In genomic region chr4:99181739-99182419, GRCm38 (mm10) we compare ENCODE assay signal across 9 mouse cellular contexts. TPM values are rescaled to one million over a fixed set of nuclear protein-coding genes. Genes with fewer than 3 reads are reported as not detected.
A peak's percentile ranks its signal among the peaks of the same experiment; 100 is the strongest.
DNase-seq lines count a peak whose midpoint lies in the region; ATAC-seq lines count a peak whose summit lies in the region.
"Had no signal": no experiment of that assay in that cellular context is flagged by ENCODE, and none has a peak within 500 bp of the region (broad histone marks: within the 10 kb centered on the region; RNA-seq: fewer than 3 reads in every experiment).

No protein-coding gene starts in this region.

- H3K4me2 ChIP-seq in hindbrain, embryonic 13.5 days = no peak overlapping the region
- H3K4me2 ChIP-seq in hindbrain, embryonic 12.5 days (replicated peaks) = no peak overlapping the region
- H3K4me2 ChIP-seq in midbrain, embryonic 13.5 days (replicated peaks) = no peak overlapping the region
- H3K4me2 ChIP-seq in midbrain, embryonic 16.5 days (ENCODE audit: low read length) = no peak overlapping the region

- WGBS in hindbrain, embryonic 13.5 days = 72% methylated on average over 9 of the region's 9 CpGs
- WGBS in hindbrain, embryonic 12.5 days = 74% methylated on average over 9 of the region's 9 CpGs
- 71% methylated on average over 9 of the region's 9 CpGs for WGBS in midbrain, embryonic 13.5 days
- whole genome bisulfite sequencing in midbrain, embryonic 10.5 days = 82% methylated on average over 9 of the region's 9 CpGs
- 60% methylated on average over 9 of the region's 9 CpGs for WGBS in midbrain, embryonic 16.5 days

- 0 out of 2 replicates have a peak, but pooled peaks have one; percentile 46 for ATAC-seq in hindbrain, embryonic 13.5 days (ENCODE audit: low FRiP score)
- ATAC-seq in hindbrain, embryonic 12.5 days (ENCODE audit: low FRiP score) = no peak
- peak; percentile 59; the same call in 1 of the 2 replicates for ATAC-seq in midbrain, embryonic 13.5 days
- ATAC-seq in midbrain, embryonic 16.5 days = peak; percentile 55; the same call in 1 of the 2 replicates

- no peaks in the 10 kb centered on the region for H3K27me3 ChIP-seq in hindbrain, embryonic 13.5 days
- H3K27me3 ChIP-seq in hindbrain, embryonic 12.5 days = no peaks in the 10 kb centered on the region
- H3K27me3 ChIP-seq in midbrain, embryonic 13.5 days = no peaks in the 10 kb centered on the region
- H3K27me3 ChIP-seq in midbrain, embryonic 10.5 days (ENCODE audit: low read depth, poor library complexity, severe bottlenecking) = no peaks in the 10 kb centered on the region
- no peaks in the 10 kb centered on the region for H3K27me3 ChIP-seq in midbrain, embryonic 16.5 days (ENCODE audit: control insufficient read depth, insufficient read depth, low read depth, low read length)

- H3K4me3 ChIP-seq in hindbrain, embryonic 13.5 days = no peak overlapping the region
- no peak overlapping the region for H3K4me3 ChIP-seq in hindbrain, embryonic 12.5 days
- no peak overlapping the region for H3K4me3 ChIP-seq in midbrain, embryonic 13.5 days (replicated peaks)
- no peak overlapping the region for H3K4me3 ChIP-seq in midbrain, embryonic 10.5 days
- H3K4me3 ChIP-seq in midbrain, embryonic 16.5 days (ENCODE audit: low read depth, low read length) = no peak overlapping the region
- H3K4me3 ChIP-seq: megakaryocyte, embryonic 14.5 days had no signal

- no peak overlapping the region for H3K9ac ChIP-seq in hindbrain, embryonic 13.5 days
- no peak overlapping the region for H3K9ac ChIP-seq in hindbrain, embryonic 12.5 days
- no peak overlapping the region for H3K9ac ChIP-seq in midbrain, embryonic 13.5 days (replicated peaks)
- no peak overlapping the region for H3K9ac ChIP-seq in midbrain, embryonic 16.5 days (ENCODE audit: low read depth, low read length)

- no peaks in the 10 kb centered on the region for H3K9me3 ChIP-seq in hindbrain, embryonic 13.5 days
- no peaks in the 10 kb centered on the region for H3K9me3 ChIP-seq in hindbrain, embryonic 12.5 days (replicated peaks)
- no peaks in the 10 kb centered on the region for H3K9me3 ChIP-seq in midbrain, embryonic 13.5 days
- H3K9me3 ChIP-seq in midbrain, embryonic 10.5 days (replicated peaks) = no peaks in the 10 kb centered on the region
- H3K9me3 ChIP-seq in midbrain, embryonic 16.5 days (replicated peaks; ENCODE audit: control insufficient read depth, low read length, poor library complexity, severe bottlenecking) = no peaks in the 10 kb centered on the region
- H3K9me3 ChIP-seq: megakaryocyte, embryonic 14.5 days had no signal

- no peak overlapping the region for H3K27ac ChIP-seq in hindbrain, embryonic 13.5 days
- no peak overlapping the region for H3K27ac ChIP-seq in hindbrain, embryonic 12.5 days
- H3K27ac ChIP-seq in midbrain, embryonic 13.5 days = no peak overlapping the region
- no peak overlapping the region for H3K27ac ChIP-seq in midbrain, embryonic 10.5 days (replicated peaks)
- H3K27ac ChIP-seq in midbrain, embryonic 16.5 days (ENCODE audit: low read length) = no peak overlapping the region

- no peaks in the 10 kb centered on the region; the same call in 1 of the 2 replicates for H3K4me1 ChIP-seq in hindbrain, embryonic 13.5 days (replicated peaks)
- H3K4me1 ChIP-seq in hindbrain, embryonic 12.5 days = peaks cover 6% of the 10 kb centered on the region
- H3K4me1 ChIP-seq in midbrain, embryonic 13.5 days (replicated peaks) = no peaks in the 10 kb centered on the region; the same call in 1 of the 2 replicates
- peaks cover 11% of the 10 kb centered on the region for H3K4me1 ChIP-seq in midbrain, embryonic 10.5 days
- no peaks in the 10 kb centered on the region for H3K4me1 ChIP-seq in midbrain, embryonic 16.5 days (ENCODE audit: control insufficient read depth, insufficient read depth, low read length)

- H3K36me3 ChIP-seq in hindbrain, embryonic 13.5 days = no peaks in the 10 kb centered on the region
- H3K36me3 ChIP-seq in hindbrain, embryonic 12.5 days = no peaks in the 10 kb centered on the region
- no peaks in the 10 kb centered on the region for H3K36me3 ChIP-seq in midbrain, embryonic 13.5 days
- H3K36me3 ChIP-seq in midbrain, embryonic 10.5 days = no peaks in the 10 kb centered on the region
- H3K36me3 ChIP-seq in midbrain, embryonic 16.5 days (ENCODE audit: control insufficient read depth, insufficient read depth, low read length) = no peaks in the 10 kb centered on the region

- DNase-seq in adrenal gland, adult 2 months = peak; percentile 52
- no peak for DNase-seq in adrenal gland, adult 8-10 months
- DNase-seq in midbrain, embryonic 10.5 days (ENCODE audit: low spot score) = no peak
- DNase-seq in layer of hippocampus, adult 9-10 months (ENCODE audit: low spot score) = no peak

RNA-seq across cellular contexts. Expression of gene Atg4c, which starts 11.9 kb away (rescaled TPM):
- total RNA-seq in adrenal gland, adult 2 months (2021) = 10 to 100 TPM; 11.8 to 15.7 TPM
- polyA plus RNA-seq in adrenal gland, adult 2 months (2012; rRNA removed) = 2.2 TPM in 2 replicates
- 10 to 100 TPM; 17.1 to 21.4 (median 19.4) TPM for total RNA-seq in adrenal gland, adult 8-10 months (2022)
- polyA plus RNA-seq in hindbrain, embryonic 13.5 days (2015; fragmentation: Nextera tagmentation; extraction: Ambion mirVana) = 16.3 and 16.9 TPM in 2 replicates
- polyA plus RNA-seq in hindbrain, embryonic 12.5 days (2016; fragmentation: Nextera tagmentation; extraction: Ambion mirVana) = 18.7 and 19.8 TPM in 2 replicates
- polyA plus RNA-seq in midbrain, embryonic 13.5 days (2015; fragmentation: Nextera tagmentation; extraction: Ambion mirVana) = 15.2 and 15.5 TPM in 2 replicates
- 11.6 and 15.2 TPM in 2 replicates for polyA plus RNA-seq in midbrain, embryonic 10.5 days (2016; fragmentation: Nextera tagmentation; extraction: Ambion mirVana)
- polyA plus RNA-seq in midbrain, embryonic 16.5 days (2015; fragmentation: Nextera tagmentation; extraction: Ambion mirVana) = 20.6 and 21.3 TPM in 2 replicates
